Mouse (Mus musculus) 3134 (cell line): Measurements from ENCODE around the gene Gm17067.
"Not testable (repeated sequence)": the region's sequence is repeated elsewhere in the genome, so short reads cannot be mapped to it uniquely, and the experiment has no call there.

Experiments
- DNase-seq: peaks from one replicate; pipeline ENCODE4 v3.0.0-alpha.2; 2011; ENCODE audit warnings: low spot score; ENCODE audit not compliant: insufficient read length; ENCODE audit errors: extremely low read depth

Gene Gm17067

GRCm38 (mm10) chr7:42726917-42727316 is at the start of gene Gm17067:
TSS of gene Gm17067 (minus strand) at chr7:42727017.
- DNase-seq, result not testable (repeated sequence)

DNA sequence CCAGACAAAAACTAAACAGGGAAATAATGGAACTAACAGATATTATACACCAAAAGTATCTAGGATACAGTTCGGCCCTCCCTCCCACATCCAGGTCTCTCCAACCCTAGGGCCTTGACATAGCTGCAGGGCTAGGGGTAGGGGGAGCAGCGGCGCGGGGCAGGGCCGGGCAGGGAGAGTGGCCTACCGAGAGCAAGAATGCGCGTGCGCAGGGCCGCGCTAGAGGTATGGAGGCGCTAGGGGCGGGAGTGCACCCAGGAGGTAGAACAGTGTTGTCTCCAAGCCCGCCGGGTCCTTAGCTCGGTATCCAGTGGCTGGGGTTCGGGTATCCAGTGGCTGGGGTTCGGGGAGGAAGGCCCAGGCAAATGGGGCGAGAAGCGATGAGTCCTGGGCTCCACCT is 23.0 kb upstream of the Gm17067 start:
- DNase-seq, result no peak

DNA sequence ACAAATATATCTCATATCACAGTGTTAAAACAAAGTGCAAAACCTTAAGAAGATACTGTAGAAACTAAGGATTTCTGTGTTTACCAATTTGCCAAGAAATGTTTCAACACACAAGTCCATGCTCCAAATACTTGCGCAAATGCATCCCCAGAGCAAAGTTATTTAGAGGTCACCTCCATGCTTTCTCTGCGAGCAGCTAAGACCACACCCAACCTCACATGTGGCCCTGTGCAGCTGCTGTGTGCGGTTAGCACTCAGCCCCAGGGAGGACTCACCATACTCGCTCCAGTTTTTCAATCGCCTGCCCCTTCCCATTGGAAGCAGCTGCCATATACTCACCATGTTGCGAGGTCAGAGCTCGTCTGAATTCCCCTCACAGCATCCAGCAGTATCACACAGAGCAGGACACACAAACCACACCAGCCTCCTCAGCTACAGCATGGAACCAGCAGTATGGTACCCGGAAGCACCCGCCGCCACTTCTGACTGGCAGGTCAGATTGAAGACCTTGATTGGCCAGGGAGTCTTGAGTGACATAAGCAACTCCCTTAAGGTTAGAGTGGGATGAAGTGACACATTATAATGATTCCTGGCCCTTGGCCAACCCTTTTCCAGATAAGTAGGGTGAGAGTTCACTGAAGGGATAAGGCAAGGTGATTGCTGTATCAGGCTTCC is 11.9 kb upstream of the Gm17067 start:
- DNase-seq, result peak; percentile 1

GRCm38 (mm10) chr7:42693251-42693650 is 33.6 kb downstream of the Gm17067 start:
- DNase-seq, result peak; percentile 1

DNA sequence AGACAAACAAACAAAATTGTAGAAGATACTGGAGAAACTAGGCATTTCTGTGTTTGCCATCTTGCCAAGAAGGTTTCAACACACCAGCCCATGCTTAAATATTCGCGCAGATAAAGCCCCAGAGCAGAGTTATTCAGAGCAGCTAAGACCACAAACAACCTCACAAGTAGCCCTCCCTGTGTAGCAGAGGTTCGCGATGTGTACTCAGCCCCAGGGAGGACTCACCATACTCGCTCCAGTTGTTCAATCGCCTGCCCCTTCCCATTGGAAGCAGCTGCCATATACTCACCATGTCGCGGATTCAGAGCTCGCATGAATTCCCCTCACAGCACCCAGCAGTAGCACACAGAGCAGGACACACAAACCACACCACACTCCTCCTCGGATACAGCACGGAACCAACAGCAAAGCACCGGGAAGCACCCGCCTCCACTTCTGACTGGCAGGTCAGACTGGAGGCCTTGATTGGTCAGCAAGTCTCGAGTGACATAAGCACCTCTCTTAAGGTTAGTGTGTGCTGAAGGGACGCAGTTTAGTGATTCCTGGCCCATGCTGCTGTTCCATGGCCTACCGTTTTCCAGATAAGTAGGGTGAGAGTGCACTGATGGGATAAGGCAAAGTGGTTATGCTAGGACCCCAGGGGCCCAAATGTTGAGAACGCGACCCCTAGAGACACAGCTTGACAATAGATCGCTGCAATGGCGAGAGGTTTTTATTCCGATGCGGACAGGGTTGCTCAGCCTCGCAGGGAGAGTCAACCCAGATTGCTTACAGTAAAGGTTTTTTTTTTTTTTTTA is 34.3 kb downstream of the Gm17067 start, which contains the start of gene Zfp975:
Zfp975 (minus strand) TSS at position 381 of the 797 bp plus-strand sequence.
- peak; percentile 77 for DNase-seq

GRCm38 (mm10) chr7:42680081-42680480 is 46.7 kb downstream of the Gm17067 start:
- not testable (repeated sequence) for DNase-seq

GRCm38 (mm10) chr7:42679646-42680045 is 47.2 kb downstream of the Gm17067 start:
- not testable (repeated sequence) for DNase-seq

DNA sequence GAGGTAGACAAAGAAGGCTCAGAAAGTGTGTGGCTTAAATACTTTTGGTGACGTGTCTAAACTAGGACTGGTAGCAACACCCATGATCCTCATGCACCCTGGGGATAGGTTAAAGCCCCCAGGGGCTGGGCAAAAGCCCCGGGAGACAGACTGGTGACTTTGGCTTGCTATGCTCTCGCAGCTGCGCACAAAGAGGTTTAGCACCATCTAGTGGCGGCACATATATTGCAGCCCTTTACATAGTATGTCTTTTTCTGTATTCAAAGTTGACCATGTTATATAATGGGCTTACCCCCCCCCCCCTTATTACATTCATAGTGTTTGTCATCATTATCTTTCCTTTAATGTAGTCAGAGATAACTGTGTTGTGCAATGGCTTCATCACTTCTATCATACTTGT is 66.7 kb downstream of the Gm17067 start:
- DNase-seq, result not testable (repeated sequence)
